Mouse (Mus musculus) colon, adult 2 months (tissue): Measurements from ENCODE around the gene Gm21188. TPM values are rescaled to one million over a fixed set of nuclear protein-coding genes. Genes with fewer than 3 reads are reported as not detected.

Experiments used
- polyA plus RNA-seq: library from polyadenylated mRNA; depleted of rRNA; stranded (reverse); fragments of >200 nt; gene quantifications from 2 replicates; pipeline ENCODE4 v1.2.3, GENCODE M21; 2012; rRNA removed

Gene Gm21188
- 0.29 and 0.31 TPM in 2 replicates for polyA plus RNA-seq

GRCm38 (mm10) chr13:120052085-120052484, at the start of gene Gm21188:
Gm21188 (minus strand) TSS chr13:120052194.

GRCm38 (mm10) chr13:120026911-120027310, 25.1 kb downstream of the Gm21188 start, which contains the start of gene Gm36079:
Gm36079 (minus strand) TSS chr13:120027011.

Other genes starting within 250 kb of the Gm21188 start
- not detected in 2 replicates for gene AF067063, start 222.0 kb downstream of the Gm21188 start, polyA plus RNA-seq
- not detected in 2 replicates for gene D13Ertd608e, start 216.2 kb downstream of the Gm21188 start, polyA plus RNA-seq
- not detected in 2 replicates for gene Tcstv1, start 157.4 kb downstream of the Gm21188 start, polyA plus RNA-seq
- not detected in 2 replicates for gene Gm21761, start 122.9 kb downstream of the Gm21188 start, polyA plus RNA-seq
- not detected in 2 replicates for gene B020031M17Rik, start 101.4 kb downstream of the Gm21188 start, polyA plus RNA-seq
- not detected in 2 replicates for gene Gm36079, start 25.2 kb downstream of the Gm21188 start, polyA plus RNA-seq
- not detected in 2 replicates for gene Gm20767, start 88.1 kb upstream of the Gm21188 start, polyA plus RNA-seq
- not detected in 2 replicates for gene Gm21818, start 120.2 kb upstream of the Gm21188 start, polyA plus RNA-seq
- gene Gm21762, start 163.8 kb upstream of the Gm21188 start, polyA plus RNA-seq: not detected in 2 replicates
- gene Gm21731, start 186.9 kb upstream of the Gm21188 start, polyA plus RNA-seq: not detected in 2 replicates
- gene AF067061, start 210.9 kb upstream of the Gm21188 start, polyA plus RNA-seq: not detected in 2 replicates
- 0.31 TPM in 1 of 2 replicates, not detected in the other for gene BC147527, start 248.2 kb upstream of the Gm21188 start, polyA plus RNA-seq